Comparison of ENCODE assay signal across 23 mouse cellular contexts in the genomic region with DNA sequence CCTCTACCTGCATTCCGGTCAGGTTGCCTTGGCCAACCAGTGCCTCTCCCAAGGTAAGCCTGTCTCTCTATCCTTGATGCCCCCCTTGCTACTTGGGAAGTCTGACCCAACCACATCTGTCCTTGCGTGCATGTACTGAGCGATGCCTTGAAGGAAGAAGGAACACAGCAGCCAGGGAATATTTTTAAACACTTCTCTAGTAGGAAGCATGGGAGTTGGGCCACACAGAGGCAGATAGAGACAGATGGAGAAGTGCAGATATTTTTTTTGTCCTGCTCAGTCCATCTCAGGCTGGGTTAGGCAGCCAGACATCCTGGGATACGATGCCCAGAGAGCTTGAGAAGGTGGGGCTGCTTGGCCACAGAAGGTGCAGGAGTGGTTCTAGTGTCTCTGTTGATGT.
"Had no signal": no experiment of that assay in that cellular context is flagged by ENCODE, and none has a peak within 500 bp of the region (broad histone marks: within the 10 kb centered on the region; RNA-seq: fewer than 3 reads in every experiment).

No protein-coding gene starts in this region.

- DNase-seq: gastrocnemius, adult 2 months; gastrocnemius, postnatal 10 days; gastrocnemius, postnatal 25 days; heart, adult 18-20 months; heart, postnatal 10 days; heart, postnatal 4 days; kidney, adult 18-20 months; kidney, adult 8-10 months; kidney, postnatal 10 days; kidney, postnatal 25 days; kidney, postnatal 4 days had no signal

- H3K4me2 ChIP-seq: heart, embryonic 12.5 days; hindbrain, embryonic 12.5 days; hindbrain, embryonic 15.5 days; intestine, embryonic 15.5 days; limb, embryonic 12.5 days had no signal

- H3K9me3 ChIP-seq: heart, embryonic 10.5 days; heart, embryonic 12.5 days; hindbrain, embryonic 10.5 days; hindbrain, embryonic 12.5 days; hindbrain, embryonic 15.5 days; intestine, embryonic 15.5 days; limb, embryonic 10.5 days; limb, embryonic 12.5 days had no signal

- H3K4me1 ChIP-seq: heart, embryonic 10.5 days; heart, embryonic 12.5 days; hindbrain, embryonic 12.5 days; hindbrain, embryonic 15.5 days; intestine, embryonic 15.5 days; limb, embryonic 10.5 days; limb, embryonic 12.5 days had no signal

- H3K27me3 ChIP-seq: heart, embryonic 12.5 days; hindbrain, embryonic 12.5 days; hindbrain, embryonic 15.5 days; intestine, embryonic 15.5 days; limb, embryonic 12.5 days had no signal

- ATAC-seq: forebrain, embryonic 16.5 days; inflammation-experienced regulatory T-cells, adult 6 months; intestine, embryonic 15.5 days; intestine, postnatal 0 days had no signal

- H3K27ac ChIP-seq: gastrocnemius, adult 2 months; heart, embryonic 10.5 days; hindbrain, embryonic 12.5 days; hindbrain, embryonic 15.5 days; intestine, embryonic 15.5 days; layer of hippocampus, adult 2 months; limb, embryonic 10.5 days; limb, embryonic 12.5 days had no signal

- H3K9ac ChIP-seq: heart, embryonic 12.5 days; hindbrain, embryonic 12.5 days; hindbrain, embryonic 15.5 days; intestine, embryonic 15.5 days; limb, embryonic 12.5 days had no signal

- H3K4me3 ChIP-seq: gastrocnemius, adult 2 months; heart, embryonic 10.5 days; heart, embryonic 12.5 days; hindbrain, embryonic 10.5 days; hindbrain, embryonic 12.5 days; hindbrain, embryonic 15.5 days; intestine, embryonic 15.5 days; layer of hippocampus, adult 2 months; limb, embryonic 10.5 days; limb, embryonic 12.5 days had no signal
